Mouse (Mus musculus) thymus, postnatal 36 days (tissue): ENCODE data around the gene C130050O18Rik.
"Not testable (repeated sequence)": the region's sequence is repeated elsewhere in the genome, so short reads cannot be mapped to it uniquely, and the experiment has no call there.

ENCODE experiments used
- DNase-seq, 2 experiments: peaks; one replicate each; pipeline ENCODE4 v3.0.0; 2022; ENCODE audit warnings: mixed read lengths in 2 of 2

C130050O18Rik gene

DNA sequence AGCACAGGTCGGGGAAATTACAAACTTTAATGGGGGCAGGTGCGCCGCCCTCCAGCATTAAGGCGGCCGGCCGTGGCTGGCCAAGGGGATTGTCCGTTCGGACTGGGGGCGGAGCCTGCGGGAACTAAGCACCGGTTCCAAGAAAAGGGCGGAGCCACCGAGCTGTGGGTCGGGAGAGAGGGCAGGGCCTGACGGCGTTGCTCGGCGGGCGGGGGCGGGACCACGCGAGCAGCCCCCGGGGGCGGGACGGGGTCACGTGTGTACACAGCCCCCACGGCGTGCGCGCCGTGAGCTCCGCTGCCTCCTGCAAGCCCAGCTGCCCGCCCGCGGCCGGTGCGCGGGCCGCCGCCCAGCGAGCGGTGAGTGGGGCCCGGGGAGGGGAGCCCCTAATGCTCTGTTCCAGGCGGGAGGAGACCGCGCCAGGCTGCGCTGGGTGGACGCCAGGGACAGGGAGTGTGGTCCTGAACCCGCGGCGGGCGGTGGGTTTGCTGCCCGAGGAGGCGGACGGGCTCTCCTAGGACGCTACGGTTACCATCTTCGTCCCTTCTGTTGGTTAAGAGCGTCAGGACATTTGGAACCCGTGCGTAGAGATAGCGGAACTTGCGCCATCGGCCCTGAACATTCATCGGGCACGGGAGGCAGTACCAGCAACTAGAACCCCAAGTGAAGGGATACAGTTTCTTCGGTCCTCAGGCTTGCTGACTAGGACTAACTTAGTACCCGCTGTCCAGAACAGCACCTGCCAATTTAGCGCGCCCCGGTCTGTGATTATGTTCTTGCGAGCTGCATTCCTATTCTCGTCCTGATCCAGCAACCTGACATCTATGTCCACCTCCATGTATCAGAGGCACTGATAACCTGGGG is 24.5 kb upstream of the C130050O18Rik start:
- DNase-seq, result peak; percentile 79 to 86

DNA sequence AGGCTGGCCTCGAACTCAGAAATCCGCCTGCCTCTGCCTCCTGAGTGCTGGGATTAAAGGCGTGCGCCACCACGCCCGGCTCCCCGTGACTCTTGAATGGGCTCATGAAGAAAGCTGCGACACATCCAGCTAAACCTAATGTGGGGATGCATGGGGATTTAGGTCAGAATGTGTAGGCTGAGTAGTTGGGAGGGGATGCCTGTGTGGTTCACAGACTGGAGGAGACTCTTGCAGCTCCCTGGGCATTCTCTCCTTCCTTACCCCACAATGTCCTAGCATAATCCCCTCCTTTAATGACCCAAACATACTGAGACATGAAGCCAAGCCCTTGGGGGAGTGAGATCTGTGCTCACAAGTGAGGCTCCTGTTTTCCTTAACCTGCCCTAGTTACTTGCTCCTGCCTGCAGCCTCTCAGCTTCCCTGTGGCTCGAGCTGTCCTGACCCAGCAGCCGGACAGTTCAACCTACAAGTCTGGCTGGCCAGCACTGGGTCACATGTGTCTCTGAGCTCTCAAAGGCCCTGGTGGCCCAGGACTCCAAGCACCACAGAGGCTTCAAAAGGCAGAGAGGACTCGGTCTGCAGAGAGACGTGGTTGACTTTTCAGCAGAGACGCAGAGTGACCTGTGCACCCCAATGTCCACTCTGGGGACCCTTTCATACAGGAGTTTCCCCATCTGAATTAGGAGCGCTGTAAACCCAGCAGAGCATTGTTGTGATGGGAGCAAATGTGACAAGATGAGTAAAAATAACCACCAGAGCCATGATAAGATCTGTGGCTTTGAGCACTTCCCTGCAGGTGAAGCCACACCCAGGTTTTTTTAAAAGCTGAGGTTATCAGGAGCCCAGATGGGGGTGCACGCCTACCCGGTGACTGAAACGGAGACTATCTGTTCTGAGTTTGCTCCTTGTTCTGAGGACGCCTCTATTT is 23.2 kb upstream of the C130050O18Rik start:
- DNase-seq, result peak; percentile 72 to 82

- peak; percentile 60 to 76 for DNase-seq
Measured at GRCm38 (mm10) chr5:139382760-139383159, 22.3 kb upstream of the C130050O18Rik start.

- peak in 1 of 2 experiments; percentile 26 for DNase-seq
Measured at GRCm38 (mm10) chr5:139383234-139383633, 21.8 kb upstream of the C130050O18Rik start.

DNA sequence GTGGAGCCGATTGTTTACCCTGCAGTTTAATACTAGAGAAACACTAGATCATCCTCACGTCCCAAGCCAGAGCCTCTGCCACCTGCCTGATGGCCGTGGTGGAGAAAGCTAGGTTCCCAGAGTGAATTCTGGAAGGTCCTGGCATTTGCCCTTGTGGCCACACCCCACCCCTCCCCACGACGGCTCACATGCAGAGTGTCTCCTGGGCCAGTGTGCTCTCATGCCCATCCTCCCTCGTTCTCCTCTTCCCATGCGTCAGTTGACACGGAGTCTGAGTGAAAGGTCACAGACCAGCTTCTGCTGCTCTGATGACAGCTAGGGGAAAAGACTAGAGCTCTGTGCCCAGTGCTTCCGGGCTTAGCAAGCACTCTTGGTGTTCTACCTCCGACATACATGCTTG is 20.5 kb upstream of the C130050O18Rik start:
- DNase-seq, result no peak

- DNase-seq, result no peak
Measured at GRCm38 (mm10) chr5:139386047-139386446, 19.0 kb upstream of the C130050O18Rik start.

GRCm38 (mm10) chr5:139387329-139388194 is 17.5 kb upstream of the C130050O18Rik start:
- no peak for DNase-seq

DNA sequence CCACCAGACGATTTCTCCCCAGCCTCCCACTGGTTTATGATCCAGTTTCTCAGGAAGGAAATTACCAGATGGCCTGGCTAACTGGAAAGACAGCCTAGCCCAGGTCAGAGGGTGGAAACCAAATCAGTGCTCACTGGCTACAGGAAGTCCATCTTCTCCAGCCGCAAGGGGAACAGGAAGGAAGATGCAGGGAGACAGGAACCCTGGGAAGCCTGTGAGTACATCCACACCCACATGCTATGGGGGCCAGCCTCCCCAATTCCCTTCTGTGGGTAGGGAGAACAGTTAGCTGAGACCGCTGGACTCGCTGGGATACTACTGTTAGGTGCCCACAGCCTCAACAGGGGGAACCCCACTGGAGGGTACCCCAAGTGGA is 16.9 kb upstream of the C130050O18Rik start:
- no peak for DNase-seq

DNA sequence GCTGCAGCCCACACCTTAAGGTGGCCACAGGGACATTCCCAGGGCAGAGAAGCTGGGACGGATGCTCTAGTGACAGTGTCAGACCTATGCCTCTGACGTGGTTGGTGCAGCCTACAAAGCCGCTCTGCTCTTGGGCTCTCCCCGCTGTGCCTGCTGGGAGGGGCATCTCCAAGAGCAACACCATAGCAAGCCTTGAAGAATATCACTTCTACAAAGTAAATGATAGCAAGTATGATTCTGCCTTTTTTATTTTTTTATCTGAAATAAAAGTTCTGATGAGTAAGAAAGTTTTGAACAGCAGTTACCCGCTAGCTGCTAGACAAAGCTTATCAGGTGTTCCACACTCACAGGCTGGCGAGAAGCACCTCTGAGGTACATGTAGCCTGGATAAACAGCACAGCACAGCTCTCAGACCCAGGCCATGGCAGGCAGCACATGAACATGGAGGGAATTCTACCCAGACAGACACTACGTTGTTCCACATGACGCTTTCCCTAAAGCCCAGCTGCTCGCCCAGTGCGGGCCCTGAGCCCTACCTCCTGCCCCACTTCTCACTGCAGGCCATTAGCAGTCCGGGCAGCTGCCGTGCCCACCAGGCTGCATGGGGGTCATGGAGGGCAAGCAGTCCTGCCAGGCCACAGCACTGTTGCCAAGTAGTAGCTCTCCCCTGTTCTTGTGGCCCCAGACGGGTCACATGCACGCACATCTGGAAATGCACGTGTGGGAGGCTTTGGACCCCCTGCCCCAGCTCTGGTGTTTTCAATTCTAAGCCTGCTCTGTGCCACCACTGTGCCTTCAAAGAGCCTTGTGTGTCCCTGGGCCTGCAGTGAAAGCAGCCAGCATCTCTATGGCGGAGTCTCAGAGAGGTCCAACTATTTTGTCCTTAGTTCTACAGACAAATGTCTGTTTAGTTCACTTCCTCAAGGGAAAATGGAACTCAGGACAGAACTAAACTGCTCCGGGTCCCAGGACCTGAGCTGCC is 16.1 kb upstream of the C130050O18Rik start:
- no peak for DNase-seq

DNA sequence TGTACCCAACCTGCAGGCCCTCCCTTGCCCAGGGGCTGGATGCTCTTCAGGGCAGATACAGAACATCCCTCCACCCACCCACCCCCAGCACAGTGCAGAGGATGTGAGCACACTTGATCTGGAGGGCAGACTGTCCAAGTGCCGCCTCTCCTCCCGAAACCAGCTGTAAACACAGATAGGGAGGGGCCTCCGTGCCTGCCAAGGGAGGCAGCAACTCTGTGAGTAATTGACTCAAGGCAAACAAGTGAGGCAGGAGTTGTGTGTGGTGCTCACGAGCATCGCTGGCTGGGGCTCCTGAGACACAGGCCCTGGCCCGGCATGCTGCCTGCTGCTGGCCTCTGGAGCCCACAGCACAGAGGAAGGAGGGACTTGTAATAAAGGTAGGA is 15.4 kb upstream of the C130050O18Rik start:
- DNase-seq, result no peak

GRCm38 (mm10) chr5:139390324-139391119 is 14.6 kb upstream of the C130050O18Rik start:
- not testable (repeated sequence) for DNase-seq

GRCm38 (mm10) chr5:139391309-139391990 is 13.6 kb upstream of the C130050O18Rik start:
- DNase-seq, result no peak

GRCm38 (mm10) chr5:139392219-139393196 is 12.6 kb upstream of the C130050O18Rik start:
- DNase-seq, result no peak

GRCm38 (mm10) chr5:139393197-139393588 is 11.9 kb upstream of the C130050O18Rik start:
- DNase-seq, result no peak

DNA sequence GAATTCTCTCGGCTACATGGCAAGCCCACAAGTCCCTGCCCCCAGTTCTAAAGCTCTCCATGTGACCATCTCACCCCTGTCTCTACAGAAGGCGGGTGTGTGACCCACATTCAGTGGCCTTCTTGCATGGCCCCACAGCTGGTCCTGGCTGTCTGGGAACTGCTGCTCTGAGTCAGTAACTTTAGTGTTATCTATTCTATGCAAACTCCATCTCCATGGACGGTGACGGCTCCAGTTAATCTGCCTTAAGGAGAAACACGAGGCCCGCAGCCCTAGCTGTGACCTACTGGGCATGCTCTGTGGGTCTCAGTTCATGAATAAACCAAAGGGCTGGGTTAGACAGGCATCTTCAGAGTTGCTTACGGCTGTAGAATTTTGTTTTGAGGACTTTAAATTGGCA is 10.7 kb upstream of the C130050O18Rik start:
- no peak for DNase-seq

GRCm38 (mm10) chr5:139395528-139395927 is 9.6 kb upstream of the C130050O18Rik start:
- no peak for DNase-seq

- no peak for DNase-seq
Measured at GRCm38 (mm10) chr5:139397359-139397916, 7.6 kb upstream of the C130050O18Rik start.
